Mouse (Mus musculus) telencephalon, adult 2 months (tissue): Measurements from ENCODE around the gene Myo1c.

Source experiments
- DNase-seq: peaks from one replicate; pipeline ENCODE4 v3.0.0-alpha.2; 2011; ENCODE audit warnings: low read depth, low spot score

Myo1c gene

DNA sequence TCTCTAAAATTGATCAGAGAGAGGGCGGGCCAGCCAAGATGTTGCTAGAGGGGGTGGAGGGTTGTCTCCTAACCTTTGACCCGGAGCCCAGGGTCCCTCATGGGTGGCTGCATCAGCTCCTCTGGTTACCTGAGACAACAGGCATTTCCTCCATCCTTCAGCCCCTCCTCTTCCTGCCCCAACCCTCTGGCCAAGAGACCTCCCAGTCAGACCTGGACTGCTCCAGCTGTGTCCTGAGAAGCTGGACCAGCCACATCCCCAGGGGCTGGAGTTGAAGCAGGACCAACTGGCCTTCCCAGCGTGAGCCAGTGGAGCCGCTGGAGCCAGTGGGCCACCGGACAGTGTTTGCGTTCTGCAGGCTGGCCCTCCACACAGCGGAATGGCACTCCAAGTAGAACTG, at the start of gene Myo1c:
Myo1c (plus strand) TSS at position 194 of the 400 bp plus-strand sequence.
- DNase-seq, result no peak

DNA sequence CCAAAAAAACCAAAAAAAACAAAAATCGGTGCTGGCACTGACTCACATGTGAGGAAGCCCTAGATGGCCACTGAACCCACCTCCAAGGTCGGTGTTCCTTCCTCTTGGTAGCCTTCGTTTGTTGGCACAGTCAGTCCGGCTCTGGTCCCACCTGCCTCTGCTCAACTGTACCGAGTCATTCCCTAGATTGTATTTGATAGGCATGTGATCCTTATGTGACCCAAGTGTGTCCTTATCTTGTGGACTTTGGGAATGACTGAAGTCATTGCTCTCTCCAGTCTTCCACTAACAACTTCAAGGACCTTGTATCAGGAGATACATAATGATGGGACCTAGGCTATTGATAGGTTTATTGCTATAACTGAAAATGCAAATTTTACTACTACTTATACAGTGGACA, 45.5 kb upstream of the Myo1c start:
- DNase-seq, result no peak

DNA sequence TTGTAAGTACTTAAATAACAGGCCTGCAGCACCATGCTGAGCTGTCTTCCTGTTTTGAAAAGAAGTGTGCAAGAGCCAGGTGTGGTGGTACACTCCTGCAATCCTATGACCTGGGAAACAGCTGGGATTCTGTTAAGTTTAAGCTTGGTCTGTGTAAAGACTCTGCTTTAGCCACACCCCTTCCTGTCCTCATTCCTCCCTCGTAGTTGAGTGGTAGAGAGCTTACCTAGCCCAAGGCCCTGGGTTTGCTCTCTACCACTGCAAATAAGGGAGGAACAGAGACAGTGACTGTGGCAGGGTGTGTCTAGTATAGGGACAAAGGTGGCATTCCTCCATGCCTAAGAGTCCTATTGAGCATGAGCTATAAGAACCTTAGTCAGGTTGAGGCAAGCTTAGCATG, 45.0 kb upstream of the Myo1c start:
- no peak for DNase-seq

DNA sequence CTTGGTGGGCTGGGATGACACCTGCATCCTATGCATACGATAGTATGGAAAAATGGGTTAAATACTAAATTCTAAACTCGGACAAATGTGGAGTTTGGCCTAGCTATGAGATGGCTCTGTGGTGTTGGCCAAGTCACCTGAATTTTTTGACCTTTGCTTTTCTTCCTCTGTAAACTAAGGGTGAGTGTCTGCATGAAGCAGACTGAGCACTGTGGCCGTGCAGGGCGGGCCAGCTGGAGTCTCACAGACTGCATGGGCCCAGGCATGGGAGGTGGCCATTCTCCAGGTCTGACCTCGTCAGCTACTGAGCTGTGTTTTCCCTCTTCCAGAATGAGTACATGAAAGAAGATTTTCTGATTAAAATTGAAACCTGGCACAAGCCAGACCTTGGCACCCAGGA, 41.5 kb upstream of the Myo1c start:
- DNase-seq, result no peak

DNA sequence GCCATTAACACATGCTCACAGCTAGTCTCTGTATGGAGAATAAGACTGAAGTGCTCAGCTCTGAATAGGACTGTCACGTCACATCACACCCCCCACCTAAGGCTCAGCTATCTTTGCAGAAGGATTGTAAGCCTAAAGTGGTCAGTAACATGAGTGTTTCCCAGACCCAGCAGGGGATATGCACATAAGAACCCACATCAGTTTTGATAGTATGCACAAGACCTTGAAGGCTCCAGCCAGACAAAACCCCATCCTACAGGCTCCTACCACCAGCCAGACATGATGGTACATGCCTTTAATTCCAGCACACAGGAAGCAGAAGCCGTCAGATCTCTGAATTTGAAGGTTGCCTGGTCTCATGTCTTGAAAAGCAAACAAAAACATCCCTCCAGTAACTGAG, 40.3 kb upstream of the Myo1c start:
- no peak for DNase-seq

DNA sequence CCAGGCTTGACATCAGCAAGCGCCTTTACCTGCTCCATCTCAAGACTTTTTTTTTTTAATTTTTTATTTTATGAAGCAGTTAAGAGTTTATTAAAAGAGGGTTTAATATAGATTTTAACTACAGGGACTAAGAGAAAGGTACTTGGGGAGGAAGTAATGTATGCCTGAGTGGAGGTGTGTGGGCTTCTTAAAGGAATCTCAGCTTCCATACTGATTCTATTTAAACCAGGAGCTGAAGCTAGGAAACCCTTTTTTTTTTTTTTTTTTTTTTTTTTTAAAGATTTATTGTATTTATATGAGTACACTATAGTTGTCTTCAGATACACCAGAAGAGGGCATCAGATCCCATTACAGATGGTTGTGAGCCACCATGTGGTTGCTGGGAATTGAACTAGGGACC, 35.5 kb upstream of the Myo1c start:
- no peak for DNase-seq

DNA sequence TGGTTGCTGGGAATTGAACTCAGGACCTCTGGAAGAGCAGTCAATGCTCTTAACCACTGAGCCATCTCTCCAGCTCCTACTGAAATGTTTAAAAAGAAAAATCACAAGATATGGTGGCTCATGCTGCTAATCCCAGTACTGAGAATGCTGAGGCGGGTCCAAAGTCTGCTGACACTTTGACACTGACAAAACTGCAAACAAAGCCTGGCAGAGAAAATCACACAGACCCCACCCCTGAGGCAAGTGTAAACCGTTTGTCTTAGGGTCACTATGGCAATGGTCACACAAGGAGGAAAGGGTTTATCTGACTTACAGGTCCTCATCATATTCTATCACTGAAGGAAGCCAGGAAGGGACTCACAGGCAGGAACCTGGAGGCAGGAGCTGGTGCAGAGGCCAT, 34.7 kb upstream of the Myo1c start:
- no peak for DNase-seq

DNA sequence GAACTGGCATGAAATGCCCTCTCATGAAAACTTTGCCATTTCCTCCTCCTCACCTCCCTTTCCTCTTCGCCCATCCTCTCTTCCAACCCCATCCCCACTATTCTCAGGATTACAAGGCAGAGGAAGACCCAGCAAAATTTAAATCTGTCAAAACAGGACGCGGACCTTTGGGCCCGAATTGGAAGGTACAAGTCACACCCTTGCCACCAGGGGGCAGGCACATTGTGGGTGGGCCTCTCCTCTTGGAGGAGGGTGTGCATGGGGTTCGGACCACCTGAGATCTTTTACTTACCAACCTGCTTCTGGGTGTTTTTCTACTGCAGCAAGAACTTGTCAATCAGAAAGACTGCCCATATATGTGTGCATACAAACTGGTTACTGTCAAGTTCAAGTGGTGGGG, 31.2 kb upstream of the Myo1c start:
- no peak for DNase-seq

DNA sequence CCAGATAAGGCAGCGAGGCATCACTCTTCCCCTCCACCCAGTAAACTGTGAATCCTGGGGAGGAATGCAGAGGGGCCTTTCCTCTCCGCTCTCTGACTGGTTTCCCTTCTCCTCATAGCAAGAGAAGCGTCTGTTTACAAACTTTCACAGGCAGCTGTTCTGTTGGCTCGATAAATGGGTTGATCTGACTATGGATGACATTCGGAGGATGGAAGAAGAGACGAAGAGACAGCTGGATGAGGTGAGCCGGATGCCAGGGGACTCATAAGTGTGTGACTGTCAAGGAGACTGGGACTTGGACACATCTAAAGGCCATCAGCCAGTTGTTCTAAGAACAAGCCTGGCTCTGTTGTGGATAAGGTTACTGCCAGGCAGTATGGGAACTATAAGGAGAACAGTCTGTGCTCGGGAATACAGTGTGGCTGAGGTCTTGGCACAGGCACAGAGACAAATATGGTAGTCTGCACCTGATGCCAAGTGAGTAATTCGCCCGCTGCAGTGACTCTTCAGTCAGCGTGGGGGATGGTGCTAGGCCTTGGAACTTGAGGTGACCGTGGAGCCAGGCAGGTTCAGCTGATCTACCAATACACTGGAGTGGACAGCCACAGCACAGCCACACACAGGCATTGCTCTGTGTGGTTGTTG, 30.0 kb upstream of the Myo1c start:
- DNase-seq, result no peak

DNA sequence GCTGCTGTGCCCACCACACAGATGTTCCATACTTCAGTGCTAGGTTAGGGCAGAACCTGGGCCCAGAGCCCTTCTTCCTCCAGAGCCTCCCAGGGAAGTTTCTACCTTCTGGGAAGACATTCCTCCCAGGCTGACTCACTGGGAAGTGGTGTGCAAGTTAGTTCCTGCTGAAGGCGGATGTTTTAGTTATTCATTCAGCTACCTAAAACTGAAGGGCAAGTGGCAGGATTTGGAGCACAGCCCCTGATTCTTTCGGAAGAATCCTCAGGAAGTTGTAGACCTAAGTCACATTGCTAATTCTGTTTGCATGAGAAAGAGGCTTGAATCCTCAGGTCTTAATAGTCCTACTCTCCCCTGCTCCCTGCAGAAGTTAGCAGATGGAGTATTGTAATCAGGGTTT, 28.9 kb upstream of the Myo1c start:
- no peak for DNase-seq

DNA sequence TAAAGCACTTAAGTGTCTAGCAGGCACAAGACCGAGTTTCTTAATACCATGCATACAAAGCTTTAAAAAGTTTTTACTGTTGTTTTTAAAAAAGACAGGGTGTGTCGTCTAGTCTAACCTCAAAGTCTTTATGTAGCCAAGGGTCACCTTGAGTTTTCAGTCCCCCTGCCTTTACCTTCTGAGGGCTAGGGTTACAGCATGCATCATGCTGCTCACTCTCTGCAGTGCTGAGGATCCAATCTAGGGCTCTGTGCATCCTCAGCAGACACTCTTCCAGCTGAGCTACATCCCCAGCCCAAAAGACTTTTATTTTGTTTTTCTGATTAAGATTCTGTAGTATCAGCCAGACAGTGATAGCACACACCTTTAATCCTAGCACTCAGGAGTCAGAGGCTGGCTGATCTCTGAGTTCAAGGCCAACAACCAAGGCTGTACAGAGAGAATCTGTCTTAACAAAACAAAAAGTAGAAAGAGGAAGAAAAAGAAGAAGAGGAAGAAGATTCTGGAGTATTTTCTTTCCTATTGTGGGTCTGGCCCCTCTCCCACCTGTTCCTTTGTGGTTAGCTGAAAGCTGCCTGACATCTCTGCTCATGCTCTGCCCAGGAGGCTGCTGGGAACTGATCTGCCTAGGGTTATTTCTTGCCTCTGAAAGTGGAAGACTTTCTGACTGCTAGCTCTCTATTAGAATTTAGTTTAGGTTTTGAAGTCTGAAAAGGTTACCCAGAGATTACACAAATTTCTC, 27.5 kb upstream of the Myo1c start:
- no peak for DNase-seq

DNA sequence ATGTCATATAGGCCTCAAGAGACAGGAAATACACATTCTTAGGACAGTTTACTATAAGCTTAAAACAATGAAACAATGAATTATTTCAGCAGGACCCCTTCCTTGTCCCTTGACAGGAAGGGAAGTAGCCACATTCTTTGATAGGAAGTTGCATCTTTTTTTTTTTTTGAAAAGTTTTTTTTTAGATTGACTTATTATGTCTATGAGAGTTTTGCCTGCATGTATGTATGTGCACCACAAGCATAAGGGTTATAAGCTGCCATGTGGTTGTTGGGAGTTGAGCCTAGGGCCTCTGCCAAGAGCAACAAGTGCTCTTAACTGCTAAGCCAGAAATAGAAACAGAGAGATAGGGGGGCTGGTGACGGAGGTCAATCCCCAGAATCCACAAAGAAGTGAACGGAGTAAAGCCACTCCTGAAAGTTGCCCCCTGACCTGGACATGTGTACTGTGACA, 26.2 kb upstream of the Myo1c start:
- DNase-seq, result no peak

DNA sequence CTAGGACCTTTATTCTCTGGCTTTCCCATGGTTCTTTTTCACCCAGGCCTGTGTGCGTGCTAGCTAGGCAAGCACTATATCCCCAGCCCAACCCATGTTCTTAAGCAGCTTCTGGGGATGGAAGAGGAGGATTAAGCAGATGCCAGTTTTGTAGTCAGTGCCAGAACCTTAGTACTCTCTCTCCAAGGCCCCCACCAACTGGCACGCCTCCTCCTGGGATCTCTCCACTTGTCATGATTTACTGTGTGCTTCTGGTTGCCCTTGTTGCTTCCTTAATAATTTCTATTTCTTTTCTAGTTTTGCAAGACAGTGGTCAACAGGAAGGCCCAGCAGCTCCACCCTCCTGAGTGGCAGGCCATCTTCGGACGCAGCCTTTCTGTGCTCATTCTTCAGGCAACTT, 24.5 kb upstream of the Myo1c start:
- peak; percentile 65 for DNase-seq

DNA sequence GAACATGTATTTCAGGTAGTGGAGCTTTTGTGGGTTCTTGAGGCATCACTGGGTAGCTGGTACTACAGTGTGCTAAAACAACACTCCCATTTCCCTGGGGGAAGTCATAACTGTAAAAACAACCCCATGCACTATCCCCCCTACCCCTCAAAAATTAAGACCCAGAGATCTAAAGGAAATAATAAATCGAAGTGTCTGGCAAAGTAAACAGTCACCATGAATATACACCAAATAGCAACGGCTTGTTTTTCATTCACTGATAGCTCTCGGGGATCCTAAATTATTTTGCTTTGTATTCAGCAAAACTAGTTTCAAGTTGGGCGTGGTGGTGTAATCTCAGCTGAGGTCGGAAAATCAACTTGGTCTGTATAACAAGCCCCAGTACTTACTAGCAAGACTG, 20.2 kb upstream of the Myo1c start:
- no peak for DNase-seq

DNA sequence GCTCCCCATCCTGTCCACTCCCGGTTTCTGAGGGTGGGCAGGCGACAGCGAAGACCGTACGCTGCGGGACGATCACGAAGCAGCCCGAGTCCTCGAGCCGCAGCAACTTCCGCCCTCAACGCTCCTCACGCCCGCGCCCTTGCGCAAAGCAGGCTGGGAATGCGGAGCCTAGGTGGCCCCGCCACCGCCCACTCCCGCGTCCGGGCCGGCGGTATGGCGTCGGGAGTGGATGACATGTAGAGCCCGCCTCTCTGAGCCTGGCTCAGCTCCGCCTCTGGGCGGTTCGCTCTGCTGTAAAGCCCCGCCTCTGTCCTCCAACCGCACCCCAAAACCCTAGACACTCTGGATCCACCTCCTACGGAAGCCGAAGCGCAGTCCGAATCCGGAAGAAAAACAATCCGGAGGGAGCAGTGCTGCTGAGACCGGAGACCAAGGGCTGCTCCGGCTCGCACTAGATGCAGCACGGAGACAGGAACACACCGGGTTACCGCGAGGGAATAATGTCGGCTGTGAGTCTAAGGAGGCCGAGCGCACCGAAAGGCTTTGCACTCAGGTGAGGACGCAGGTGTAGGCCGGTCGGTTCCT, 19.6 kb upstream of the Myo1c start, which contains the start of gene Inpp5k:
Inpp5k (plus strand) TSS at position 344 of the 585 bp plus-strand sequence.
- peak; percentile 98 for DNase-seq

DNA sequence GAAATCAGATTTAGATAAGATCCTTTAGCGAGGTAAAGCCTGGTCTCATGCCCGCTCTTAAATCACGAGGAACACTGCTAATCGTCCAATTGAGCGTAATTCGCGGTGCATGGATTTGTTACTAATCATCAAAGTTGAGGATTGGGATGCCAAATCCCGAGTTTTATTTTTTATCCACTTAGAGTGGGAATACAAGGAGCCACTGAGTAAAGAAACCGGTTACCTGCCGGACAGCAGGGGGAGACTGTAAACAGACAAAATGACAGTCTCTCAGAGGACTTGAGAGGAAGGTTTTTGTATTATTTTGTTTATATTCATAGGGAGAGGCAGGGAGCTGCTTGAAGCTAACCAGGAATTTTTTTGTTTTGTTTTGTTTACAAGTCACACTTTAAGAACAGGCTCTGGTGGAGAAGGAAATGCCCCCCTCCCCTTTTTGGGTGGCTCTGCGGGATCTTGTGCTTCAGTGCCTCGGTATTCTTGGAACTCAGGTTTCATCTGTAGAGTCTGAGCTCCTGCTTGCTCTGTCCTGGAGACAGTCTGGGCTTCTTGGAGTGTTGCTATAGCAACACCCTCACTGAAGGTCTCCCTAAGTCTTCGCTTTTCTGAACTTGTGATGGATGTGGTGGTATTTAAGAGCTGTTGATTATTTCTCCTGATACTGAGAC, 18.6 kb upstream of the Myo1c start:
- no peak for DNase-seq

DNA sequence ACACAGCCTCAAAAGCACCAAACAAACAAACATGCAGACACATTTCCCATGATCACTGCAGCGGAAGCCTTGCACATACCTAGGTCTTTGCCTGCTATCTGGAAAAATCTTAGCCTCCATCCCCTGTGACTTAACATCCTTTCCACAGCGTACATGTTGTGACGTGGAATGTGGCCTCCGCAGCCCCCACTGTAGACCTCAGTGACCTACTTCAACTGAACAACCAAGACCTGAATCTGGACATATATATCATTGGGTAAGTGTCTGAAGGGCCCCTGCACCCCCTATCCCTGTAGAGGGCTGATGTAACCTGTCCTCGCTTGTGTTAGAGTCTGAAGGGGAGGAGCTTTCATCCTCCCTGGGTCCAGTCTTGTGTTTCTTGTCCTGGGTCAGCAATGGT, 17.4 kb upstream of the Myo1c start:
- DNase-seq, result no peak

DNA sequence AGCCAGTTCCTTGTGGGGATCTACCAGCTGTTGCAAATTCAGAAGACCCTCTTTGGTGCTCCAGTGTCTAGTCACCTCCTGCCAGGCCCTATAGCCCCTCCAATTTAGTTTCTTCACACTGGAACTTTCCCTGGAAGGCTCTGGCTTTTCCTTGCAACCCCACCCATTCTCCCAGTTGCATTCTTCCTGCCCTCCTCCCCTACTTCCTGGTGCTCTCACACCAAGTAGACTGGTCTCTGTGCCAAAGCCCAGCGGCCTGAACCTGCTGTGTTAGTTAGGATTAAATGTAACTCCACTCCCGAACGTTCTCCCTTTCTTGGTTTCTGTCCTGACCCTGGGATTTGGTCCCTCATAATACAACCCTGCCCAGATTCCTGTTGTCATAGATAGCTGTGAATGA, 15.5 kb upstream of the Myo1c start:
- DNase-seq, result no peak

DNA sequence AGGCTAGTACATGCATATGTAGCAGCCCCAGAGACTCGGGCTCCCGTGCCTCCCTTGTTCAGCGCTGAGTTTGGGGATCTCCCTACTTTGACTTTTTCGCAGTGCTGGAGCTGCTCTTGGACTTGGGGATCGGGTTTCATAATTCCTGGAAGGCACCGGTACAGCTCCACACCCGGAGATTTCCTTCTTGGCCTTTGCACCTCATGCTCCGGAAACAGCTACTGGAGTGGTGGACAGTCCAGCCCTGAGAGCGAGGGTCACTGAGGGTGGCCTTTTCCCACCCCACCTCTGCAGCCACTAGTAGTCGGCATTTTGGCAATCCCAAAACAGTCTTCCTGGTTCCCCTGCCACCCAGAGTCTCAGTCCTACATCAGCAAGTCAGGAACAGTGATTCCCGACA, 15.0 kb upstream of the Myo1c start:
- no peak for DNase-seq

DNA sequence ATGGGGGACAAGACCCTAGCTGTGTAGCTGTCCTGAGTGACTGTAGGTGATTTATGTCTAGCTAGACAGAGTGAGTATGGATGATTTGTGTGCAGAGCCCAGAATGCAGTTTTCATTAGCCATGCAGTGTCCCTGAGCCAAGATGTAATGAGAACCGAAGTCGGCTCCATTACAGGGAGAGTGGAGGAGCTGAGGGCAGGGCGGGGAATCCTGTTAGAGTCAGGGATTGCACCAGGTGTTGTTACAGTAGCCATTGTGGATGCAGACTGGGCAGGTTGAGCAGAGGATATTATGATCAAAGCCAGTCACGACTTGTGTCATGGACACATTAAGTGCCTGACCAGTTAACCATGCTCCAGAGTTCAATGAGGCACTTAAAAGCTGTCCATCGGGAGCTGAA, 7.0 kb upstream of the Myo1c start:
- no peak for DNase-seq

DNA sequence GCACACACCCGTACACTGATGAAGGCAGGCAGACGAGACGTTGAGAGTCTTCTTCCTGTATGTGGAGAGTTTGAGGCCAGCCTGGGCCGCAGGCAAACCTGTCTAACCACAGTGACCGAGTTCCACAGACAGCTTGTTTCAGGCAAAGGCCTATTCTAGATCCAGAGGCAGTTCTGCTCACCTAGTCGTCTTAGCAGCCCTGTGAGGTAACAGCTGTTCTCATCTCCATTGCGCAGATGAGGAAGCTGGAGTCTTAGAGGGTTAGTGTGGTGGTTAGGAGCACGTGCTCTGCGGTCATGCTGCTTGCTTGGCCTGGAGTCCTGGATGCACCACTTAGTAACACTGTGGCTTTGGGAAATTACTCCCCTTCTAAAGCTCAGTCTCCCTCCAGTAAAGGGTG, 5.6 kb upstream of the Myo1c start:
- no peak for DNase-seq

DNA sequence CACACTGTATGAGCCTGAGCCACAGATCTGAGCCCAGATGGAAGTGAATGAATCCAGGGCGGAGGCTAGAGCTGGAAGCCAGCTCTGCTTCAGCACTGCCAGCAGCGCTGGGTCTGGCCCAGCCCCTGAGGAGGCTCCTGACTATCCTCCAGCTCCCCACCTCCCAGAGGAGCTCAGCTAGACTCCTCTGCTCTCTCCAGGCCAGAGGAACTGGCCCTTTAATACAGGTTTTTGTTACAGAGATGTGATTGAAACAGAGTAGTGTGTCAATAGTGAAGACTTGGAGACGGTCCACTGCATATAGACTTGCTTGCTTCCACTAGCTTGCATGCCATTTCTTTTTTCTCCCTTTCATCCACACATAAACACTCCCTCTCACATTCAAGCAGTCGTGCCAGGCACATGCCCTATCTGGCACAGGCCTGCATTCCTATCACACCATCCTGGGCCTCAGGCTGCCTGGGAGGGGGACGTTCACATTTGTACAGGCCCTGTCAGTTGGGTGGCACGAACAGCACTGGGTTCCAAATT, 2.6 kb upstream of the Myo1c start:
- no peak for DNase-seq
